Mouse (Mus musculus): ENCODE data around the gene Lpar3. TPM values are rescaled to one million over a fixed set of nuclear protein-coding genes. Genes with fewer than 3 reads are reported as not detected.

Gene Lpar3
- polyA plus RNA-seq, 1 experiment from 2014 or later, result 0.40 TPM

DNA sequence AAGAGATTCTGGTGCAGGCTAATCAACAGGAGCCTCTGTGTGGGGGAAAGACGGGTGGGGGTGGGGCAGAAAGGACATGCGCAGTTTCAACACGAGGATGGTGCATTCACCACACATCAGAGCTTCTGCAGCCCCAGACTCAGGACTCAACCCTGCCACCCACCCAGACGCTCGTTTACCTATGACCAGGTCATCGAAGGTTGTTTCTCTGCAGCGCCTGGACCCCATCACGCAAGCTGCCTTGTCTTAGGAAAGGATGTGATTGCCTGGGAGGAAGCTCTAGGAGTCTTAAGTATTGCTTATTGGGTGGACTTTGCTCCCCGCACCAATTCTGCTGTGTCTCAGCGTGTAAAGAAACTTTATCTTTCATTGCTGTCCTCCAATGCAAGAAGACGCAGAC, 40.1 kb downstream of the Lpar3 start:
- H3K27ac ChIP-seq (ENCODE audit: low read depth, low read length), result no peak overlapping the region
- no peaks in the 10 kb centered on the region for H3K27me3 ChIP-seq (ENCODE audit: control insufficient read depth, insufficient read depth, low read length)
- no peak for ATAC-seq (ENCODE audit: low read depth)
- H3K4me1 ChIP-seq (ENCODE audit: control insufficient read depth, insufficient read depth, low read length), result 0 out of 2 replicates have a peak, but pooled peaks cover 2% of the 10 kb centered on the region
- H3K9ac ChIP-seq (replicated peaks; ENCODE audit: low read depth, low read length), result no peak overlapping the region
- WGBS, result 87% methylated on average over 11 of the region's 11 CpGs
- H3K36me3 ChIP-seq (ENCODE audit: control insufficient read depth, insufficient read depth, low read length), result no peaks in the 10 kb centered on the region
- no peak overlapping the region for H3K4me2 ChIP-seq (ENCODE audit: low read depth, low read length)
- H3K9me3 ChIP-seq (ENCODE audit: control insufficient read depth, low read length), result no peaks in the 10 kb centered on the region
- H3K4me3 ChIP-seq (ENCODE audit: low read depth, low read length), result no peak overlapping the region

DNA sequence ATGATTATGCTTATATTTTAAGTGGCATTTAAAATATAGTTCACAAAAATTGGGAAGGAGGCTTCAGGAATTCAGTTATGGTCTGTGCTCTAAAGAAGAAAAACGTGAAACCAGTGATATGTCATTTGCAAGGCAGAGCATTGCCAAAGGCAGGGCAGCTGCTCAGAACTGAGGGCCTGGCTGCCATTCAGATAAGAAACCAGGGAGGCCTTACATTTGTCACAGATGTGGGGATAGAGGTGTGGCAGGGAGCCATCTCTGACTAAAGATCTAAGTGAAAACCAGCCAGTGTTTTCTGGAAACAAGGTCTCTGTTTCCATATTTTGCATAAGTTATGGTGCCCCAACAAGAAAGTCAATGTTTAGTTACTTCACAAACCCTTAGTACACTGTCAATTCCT, 41.8 kb downstream of the Lpar3 start:
- Histone ChIP-seq H3K4me1 (ENCODE audit: control insufficient read depth, insufficient read depth, low read length) (0 out of 2 replicates have a peak, but pooled peaks cover 2% of the 10 kb centered on the region), H3K9me3 (ENCODE audit: control insufficient read depth, low read length) (no peaks in the 10 kb centered on the region), H3K27me3 (ENCODE audit: control insufficient read depth, insufficient read depth, low read length) (no peaks in the 10 kb centered on the region), H3K4me2 (ENCODE audit: low read depth, low read length) (no peak overlapping the region), H3K36me3 (ENCODE audit: control insufficient read depth, insufficient read depth, low read length) (no peaks in the 10 kb centered on the region), H3K4me3 (ENCODE audit: low read depth, low read length) (no peak overlapping the region), H3K9ac (replicated peaks; ENCODE audit: low read depth, low read length) (no peak overlapping the region), H3K27ac (ENCODE audit: low read depth, low read length) (no peak overlapping the region)
- 54% methylated on average over 1 of the region's 1 CpGs for WGBS
- no peak for ATAC-seq (ENCODE audit: low read depth)

DNA sequence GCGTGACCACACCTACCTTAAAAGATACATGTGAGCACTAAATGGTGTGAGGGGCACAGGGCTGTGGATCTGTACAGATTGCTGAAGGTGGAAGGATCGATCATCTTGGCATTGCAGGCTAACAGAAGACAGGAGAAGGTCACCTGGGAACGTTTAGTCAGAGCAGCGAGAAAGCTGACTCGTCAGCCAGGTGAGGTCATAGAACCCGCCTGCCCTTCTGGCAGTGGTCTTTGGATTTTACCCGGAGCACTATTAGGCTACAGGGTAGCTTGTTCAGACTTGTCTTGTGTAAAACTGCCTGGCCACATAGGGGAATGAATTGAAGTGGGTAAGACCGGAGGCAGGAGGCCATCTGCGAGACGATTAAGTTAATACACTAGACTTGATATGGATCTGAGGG, 43.4 kb downstream of the Lpar3 start:
- Histone ChIP-seq H3K36me3 (ENCODE audit: control insufficient read depth, insufficient read depth, low read length) (no peaks in the 10 kb centered on the region), H3K27ac (ENCODE audit: low read depth, low read length) (no peak overlapping the region), H3K9me3 (ENCODE audit: control insufficient read depth, low read length) (no peaks in the 10 kb centered on the region), H3K4me3 (ENCODE audit: low read depth, low read length) (no peak overlapping the region), H3K9ac (replicated peaks; ENCODE audit: low read depth, low read length) (no peak overlapping the region), H3K27me3 (ENCODE audit: control insufficient read depth, insufficient read depth, low read length) (no peaks in the 10 kb centered on the region), H3K4me2 (ENCODE audit: low read depth, low read length) (no peak overlapping the region), H3K4me1 (ENCODE audit: control insufficient read depth, insufficient read depth, low read length) (no peaks in the 10 kb centered on the region)
- no peak for ATAC-seq (ENCODE audit: low read depth)
- 89% methylated on average over 10 of the region's 10 CpGs for WGBS

DNA sequence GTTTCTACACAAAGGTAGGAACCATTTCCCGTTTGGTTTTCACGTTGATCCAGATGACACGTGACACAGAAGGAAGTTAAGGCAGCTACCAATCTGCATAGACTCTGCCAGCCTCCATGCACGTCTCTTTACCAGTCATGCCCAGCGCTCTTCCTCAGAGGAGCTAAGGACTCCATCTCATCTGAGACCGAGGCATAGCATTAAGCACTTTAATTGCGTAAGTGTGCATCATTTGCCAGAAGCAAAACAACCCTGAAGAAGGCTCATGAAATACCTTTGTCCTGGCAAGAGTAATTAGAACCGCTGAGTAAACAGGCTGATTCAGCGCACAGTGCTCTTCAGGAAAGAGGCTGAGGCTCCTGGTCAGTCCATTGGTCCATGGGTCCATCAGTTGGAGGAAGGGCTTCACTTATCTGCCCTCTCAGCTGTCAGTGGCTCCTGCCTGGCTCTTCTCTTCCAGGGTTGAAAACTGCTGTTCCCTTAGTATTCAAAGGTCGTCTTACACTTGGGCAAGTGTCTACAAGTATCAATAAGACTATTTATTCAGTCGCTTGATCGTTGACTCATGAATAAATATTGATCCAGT, 44.9 kb downstream of the Lpar3 start:
- Histone ChIP-seq H3K27me3 (ENCODE audit: control insufficient read depth, insufficient read depth, low read length) (no peaks in the 10 kb centered on the region), H3K4me3 (ENCODE audit: low read depth, low read length) (no peak overlapping the region), H3K4me2 (ENCODE audit: low read depth, low read length) (no peak overlapping the region), H3K27ac (ENCODE audit: low read depth, low read length) (no peak overlapping the region), H3K9me3 (ENCODE audit: control insufficient read depth, low read length) (no peaks in the 10 kb centered on the region), H3K9ac (replicated peaks; ENCODE audit: low read depth, low read length) (no peak overlapping the region), H3K36me3 (ENCODE audit: control insufficient read depth, insufficient read depth, low read length) (no peaks in the 10 kb centered on the region), H3K4me1 (ENCODE audit: control insufficient read depth, insufficient read depth, low read length) (no peaks in the 10 kb centered on the region)
- 75% methylated on average over 12 of the region's 12 CpGs for WGBS
- ATAC-seq (ENCODE audit: low read depth), result no peak

DNA sequence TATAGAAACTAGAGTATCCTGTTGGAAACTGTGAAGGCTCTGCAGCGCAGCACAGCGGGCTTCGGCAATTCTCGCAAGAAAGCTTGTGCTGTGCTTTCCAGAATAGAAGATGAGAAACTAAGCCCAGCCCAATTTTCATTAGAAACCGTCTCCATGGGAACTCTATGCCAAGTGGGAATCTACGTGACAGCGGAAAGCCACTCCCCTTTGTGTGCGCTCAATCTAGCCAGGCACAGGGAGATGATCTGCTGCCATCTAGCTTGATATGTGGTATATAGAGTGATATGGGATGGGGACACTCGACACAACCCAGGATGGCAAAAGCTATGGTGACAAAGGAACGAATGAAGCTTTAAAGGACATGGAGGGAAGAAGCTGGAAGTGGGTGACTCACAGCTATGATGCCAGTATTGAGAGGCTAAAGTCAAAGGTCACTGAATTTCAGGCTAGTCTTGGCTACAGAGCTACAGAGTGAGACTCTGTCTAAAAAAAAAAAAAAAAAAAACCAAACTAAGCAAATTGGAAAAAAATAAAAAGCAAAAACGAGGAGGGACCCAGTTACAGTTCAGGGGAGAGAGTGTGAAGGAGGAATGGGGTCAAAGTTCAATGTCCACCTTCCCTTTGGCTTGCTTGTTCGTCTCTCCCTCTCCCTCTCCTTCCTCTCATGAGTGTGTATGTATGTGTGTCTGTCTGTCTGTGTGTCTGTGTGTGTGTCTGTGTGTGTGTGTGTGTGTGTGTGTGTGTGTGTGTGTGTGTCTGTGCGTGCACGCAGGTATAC, 47.5 kb downstream of the Lpar3 start:
- Histone ChIP-seq H3K4me3 (ENCODE audit: low read depth, low read length) (no peak overlapping the region), H3K4me1 (ENCODE audit: control insufficient read depth, insufficient read depth, low read length) (no peaks in the 10 kb centered on the region), H3K4me2 (ENCODE audit: low read depth, low read length) (no peak overlapping the region), H3K9ac (replicated peaks; ENCODE audit: low read depth, low read length) (no peak overlapping the region), H3K27ac (ENCODE audit: low read depth, low read length) (no peak overlapping the region), H3K27me3 (ENCODE audit: control insufficient read depth, insufficient read depth, low read length) (no peaks in the 10 kb centered on the region), H3K9me3 (ENCODE audit: control insufficient read depth, low read length) (no peaks in the 10 kb centered on the region), H3K36me3 (ENCODE audit: control insufficient read depth, insufficient read depth, low read length) (no peaks in the 10 kb centered on the region)
- WGBS, result 77% methylated on average over 14 of the region's 14 CpGs
- ATAC-seq (ENCODE audit: low read depth), result peak; percentile 65; the same call in 1 of the 2 replicates

DNA sequence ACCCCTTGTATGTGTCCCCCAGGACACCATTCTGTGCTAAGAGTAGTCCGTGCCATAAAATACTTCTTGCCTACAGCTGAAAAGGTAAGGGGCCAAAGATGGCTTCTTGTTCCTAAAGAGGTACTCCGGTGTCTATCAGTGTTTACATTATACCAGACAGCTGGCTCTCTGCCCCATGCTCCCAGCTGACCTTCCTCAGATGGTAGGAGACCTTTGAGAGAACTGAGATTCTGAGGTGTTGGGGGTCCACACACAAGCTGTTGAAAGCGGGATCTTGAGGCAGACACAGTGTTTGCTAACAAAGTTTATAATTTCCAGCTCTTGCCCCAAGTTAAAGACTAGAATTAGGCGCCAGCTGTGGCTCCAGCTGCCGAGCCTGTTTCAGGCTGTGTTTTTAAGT, 53.7 kb downstream of the Lpar3 start:
- Histone ChIP-seq H3K27me3 (ENCODE audit: control insufficient read depth, insufficient read depth, low read length) (no peaks in the 10 kb centered on the region), H3K9me3 (ENCODE audit: control insufficient read depth, low read length) (no peaks in the 10 kb centered on the region), H3K4me3 (ENCODE audit: low read depth, low read length) (no peak overlapping the region), H3K4me1 (ENCODE audit: control insufficient read depth, insufficient read depth, low read length) (no peaks in the 10 kb centered on the region), H3K36me3 (ENCODE audit: control insufficient read depth, insufficient read depth, low read length) (no peaks in the 10 kb centered on the region), H3K9ac (replicated peaks; ENCODE audit: low read depth, low read length) (no peak overlapping the region), H3K4me2 (ENCODE audit: low read depth, low read length) (no peak overlapping the region), H3K27ac (ENCODE audit: low read depth, low read length) (no peak overlapping the region)
- WGBS, result 81% methylated on average over 5 of the region's 5 CpGs
- no peak for ATAC-seq (ENCODE audit: low read depth)

DNA sequence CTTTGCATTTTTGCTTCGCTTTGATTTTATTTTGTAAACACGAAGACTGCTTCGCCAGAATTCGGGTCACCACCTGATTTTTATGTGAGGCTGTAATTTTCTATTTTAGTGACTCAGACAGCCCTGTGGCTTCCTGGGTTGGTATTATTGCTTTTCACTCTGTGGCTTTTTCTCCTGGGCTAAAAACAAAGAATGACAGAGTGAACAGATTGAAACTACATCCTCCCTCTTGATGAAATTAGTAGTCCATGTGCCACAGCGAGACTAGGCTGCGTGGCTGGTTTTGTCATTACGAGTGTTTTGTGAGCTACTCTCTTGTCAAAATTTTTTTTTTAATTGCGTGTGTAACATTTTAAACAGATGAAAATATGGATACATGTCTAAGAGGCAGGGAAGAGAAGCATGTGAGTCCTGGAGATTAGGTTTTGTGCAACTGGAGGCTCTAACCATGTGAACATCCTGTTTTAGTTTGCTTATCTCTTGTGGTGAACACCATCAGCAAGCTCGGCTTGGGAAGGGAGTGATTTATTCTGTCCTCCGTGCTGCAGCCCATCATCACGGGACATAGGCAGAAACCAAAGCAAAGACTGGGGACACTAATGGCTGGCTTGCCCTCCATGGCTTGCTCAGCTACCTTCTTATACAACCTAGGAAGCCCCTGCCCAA, 54.7 kb downstream of the Lpar3 start:
- 75% methylated on average over 11 of the region's 11 CpGs for WGBS
- no peak overlapping the region for H3K4me2 ChIP-seq (ENCODE audit: low read depth, low read length)
- no peaks in the 10 kb centered on the region for H3K27me3 ChIP-seq (ENCODE audit: control insufficient read depth, insufficient read depth, low read length)
- H3K9ac ChIP-seq (replicated peaks; ENCODE audit: low read depth, low read length), result no peak overlapping the region
- no peaks in the 10 kb centered on the region for H3K36me3 ChIP-seq (ENCODE audit: control insufficient read depth, insufficient read depth, low read length)
- H3K27ac ChIP-seq (ENCODE audit: low read depth, low read length), result no peak overlapping the region
- no peaks in the 10 kb centered on the region for H3K4me1 ChIP-seq (ENCODE audit: control insufficient read depth, insufficient read depth, low read length)
- H3K9me3 ChIP-seq (ENCODE audit: control insufficient read depth, low read length), result no peaks in the 10 kb centered on the region
- no peak overlapping the region for H3K4me3 ChIP-seq (ENCODE audit: low read depth, low read length)
- no peak for ATAC-seq (ENCODE audit: low read depth)

DNA sequence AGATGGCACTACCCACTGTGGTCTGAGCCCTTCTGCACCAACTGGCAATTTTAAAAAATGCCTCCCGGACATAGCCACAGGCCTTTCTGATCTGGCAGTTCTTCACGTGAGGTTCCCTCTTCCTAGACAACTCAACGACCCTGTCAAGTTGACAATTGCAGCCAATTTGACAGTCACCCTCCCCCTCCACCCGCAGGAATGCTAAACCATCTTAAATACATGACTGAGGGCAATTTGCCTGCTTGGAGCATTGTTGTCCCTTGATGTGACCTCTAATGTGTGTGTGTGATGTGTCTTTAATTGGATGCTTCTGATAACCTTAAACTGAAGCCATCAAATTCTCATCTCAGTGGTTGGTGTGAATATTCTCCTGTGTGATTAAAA, 55.3 kb downstream of the Lpar3 start:
- Histone ChIP-seq H3K4me3 (ENCODE audit: low read depth, low read length) (no peak overlapping the region), H3K4me1 (ENCODE audit: control insufficient read depth, insufficient read depth, low read length) (no peaks in the 10 kb centered on the region), H3K27me3 (ENCODE audit: control insufficient read depth, insufficient read depth, low read length) (no peaks in the 10 kb centered on the region), H3K4me2 (ENCODE audit: low read depth, low read length) (no peak overlapping the region), H3K9me3 (ENCODE audit: control insufficient read depth, low read length) (no peaks in the 10 kb centered on the region), H3K27ac (ENCODE audit: low read depth, low read length) (no peak overlapping the region), H3K36me3 (ENCODE audit: control insufficient read depth, insufficient read depth, low read length) (no peaks in the 10 kb centered on the region), H3K9ac (replicated peaks; ENCODE audit: low read depth, low read length) (no peak overlapping the region)
- no peak for ATAC-seq (ENCODE audit: low read depth)
- WGBS, result 52% methylated on average over 4 of the region's 4 CpGs

DNA sequence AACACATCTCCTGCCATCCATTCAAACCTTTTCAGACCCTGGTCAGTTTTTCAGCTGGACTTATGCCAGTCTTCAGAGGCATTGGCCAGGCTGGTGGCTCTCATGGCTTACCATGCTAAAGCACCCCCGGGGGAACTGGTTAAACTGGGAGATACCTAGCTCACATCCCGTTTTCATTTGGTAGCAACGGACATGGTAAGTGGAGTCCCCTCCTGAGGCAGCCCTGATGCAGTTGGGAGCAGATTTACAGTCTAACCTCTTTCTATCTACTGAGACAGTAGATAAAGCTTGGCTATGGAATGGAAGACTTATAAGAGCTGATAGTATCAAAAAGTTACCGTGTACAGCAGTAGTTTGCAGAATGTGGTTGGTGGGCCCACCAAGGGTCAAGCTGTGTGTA, 56.2 kb downstream of the Lpar3 start:
- no peak overlapping the region for H3K4me2 ChIP-seq (ENCODE audit: low read depth, low read length)
- no peak overlapping the region for H3K27ac ChIP-seq (ENCODE audit: low read depth, low read length)
- H3K9ac ChIP-seq (replicated peaks; ENCODE audit: low read depth, low read length), result no peak overlapping the region
- H3K36me3 ChIP-seq (ENCODE audit: control insufficient read depth, insufficient read depth, low read length), result no peaks in the 10 kb centered on the region
- ATAC-seq (ENCODE audit: low read depth), result no peak
- no peaks in the 10 kb centered on the region for H3K27me3 ChIP-seq (ENCODE audit: control insufficient read depth, insufficient read depth, low read length)
- H3K4me3 ChIP-seq (ENCODE audit: low read depth, low read length), result no peak overlapping the region
- no peaks in the 10 kb centered on the region for H3K4me1 ChIP-seq (ENCODE audit: control insufficient read depth, insufficient read depth, low read length)
- WGBS, result 91% methylated on average over 4 of the region's 4 CpGs
- no peaks in the 10 kb centered on the region for H3K9me3 ChIP-seq (ENCODE audit: control insufficient read depth, low read length)
